Mouse (Mus musculus) kidney, postnatal 36 days (tissue): ENCODE results near the gene Mpp3.
"Not testable (repeated sequence)": the region's sequence is repeated elsewhere in the genome, so short reads cannot be mapped to it uniquely, and the experiment has no call there.

Source experiments
- DNase-seq, 2 experiments: peaks; one replicate each; pipeline ENCODE4 v3.0.0; 2021 to 2022; ENCODE audit warnings: mixed read lengths in 2 of 2

Gene Mpp3

GRCm38 (mm10) chr11:102008372-102008771 lies 19.9 kb downstream of the Mpp3 start:
- no peak for DNase-seq

GRCm38 (mm10) chr11:102006688-102007087 lies 21.6 kb downstream of the Mpp3 start:
- DNase-seq: no peak

- peak; percentile 21 to 24 for DNase-seq
Measured at GRCm38 (mm10) chr11:102006271-102006670, 22.0 kb downstream of the Mpp3 start.

- no peak for DNase-seq
Measured at GRCm38 (mm10) chr11:102004251-102004650, 24.0 kb downstream of the Mpp3 start.

GRCm38 (mm10) chr11:101999466-101999865 lies 28.8 kb downstream of the Mpp3 start:
- no peak for DNase-seq

DNA sequence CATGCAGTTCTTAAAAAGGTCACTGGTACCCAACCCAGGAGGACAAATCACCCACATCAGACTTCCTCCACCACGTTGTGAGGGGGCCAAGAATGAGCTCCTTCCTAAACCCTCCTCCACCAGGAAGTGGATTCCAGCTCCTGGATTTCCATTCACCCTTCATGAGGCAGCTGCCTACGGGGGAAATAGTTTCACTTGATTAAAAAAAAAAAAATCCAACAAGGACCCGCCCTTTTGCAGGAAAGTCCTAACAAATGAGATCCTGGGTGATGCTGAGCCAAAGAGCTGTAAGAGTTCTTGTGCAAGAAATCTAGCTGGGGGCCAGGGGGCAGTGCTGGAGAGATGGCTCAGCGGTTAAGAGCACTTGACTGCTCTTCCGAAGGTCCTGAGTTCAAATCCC lies 30.0 kb downstream of the Mpp3 start:
- DNase-seq: peak; percentile 46 to 53

DNA sequence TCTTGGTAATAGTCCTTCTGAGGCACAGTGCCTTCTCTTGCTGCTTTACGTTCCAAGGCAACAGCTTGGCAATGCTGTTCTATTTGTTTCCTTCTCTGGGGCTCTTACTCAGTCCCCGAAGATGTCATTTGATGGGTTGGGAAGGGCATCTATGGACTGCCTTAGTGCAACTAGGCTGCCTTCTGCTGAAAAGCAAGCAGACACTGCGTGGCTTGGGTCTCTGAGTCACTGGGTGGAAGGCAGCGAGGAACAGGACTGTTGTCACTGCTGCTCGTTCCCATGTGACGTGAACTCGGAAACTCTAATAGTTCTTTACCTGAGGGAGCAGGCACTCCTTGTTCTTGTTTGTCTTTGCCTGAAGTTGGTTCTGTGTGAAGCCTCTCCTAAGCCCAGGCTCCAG lies 32.3 kb downstream of the Mpp3 start:
- no peak for DNase-seq

GRCm38 (mm10) chr11:101994100-101994499 lies 34.2 kb downstream of the Mpp3 start:
- peak in 1 of 2 experiments; percentile 19 for DNase-seq

GRCm38 (mm10) chr11:101992411-101992810 lies 35.9 kb downstream of the Mpp3 start:
- no peak for DNase-seq

DNA sequence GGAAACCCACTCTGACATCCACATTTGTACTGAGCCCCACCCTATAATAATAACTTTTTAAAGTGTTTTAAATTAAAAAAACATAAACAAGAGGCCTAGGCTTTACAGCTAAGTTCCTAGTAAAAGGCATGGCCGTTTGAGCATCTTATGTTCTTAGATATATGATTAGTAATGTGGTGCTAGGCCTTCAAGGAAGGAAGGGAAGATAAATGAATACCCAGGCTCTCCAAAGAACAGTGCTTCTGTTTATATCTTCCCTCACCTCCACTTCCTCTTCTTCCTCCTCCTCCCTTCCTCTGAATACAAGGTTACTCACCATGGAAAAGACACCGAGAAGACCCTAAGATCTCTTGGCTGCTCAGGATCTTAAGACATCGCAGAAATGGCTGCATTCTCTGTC lies 36.4 kb downstream of the Mpp3 start:
- no peak for DNase-seq

- no peak for DNase-seq
Measured at GRCm38 (mm10) chr11:101990244-101990643, 38.0 kb downstream of the Mpp3 start.

DNA sequence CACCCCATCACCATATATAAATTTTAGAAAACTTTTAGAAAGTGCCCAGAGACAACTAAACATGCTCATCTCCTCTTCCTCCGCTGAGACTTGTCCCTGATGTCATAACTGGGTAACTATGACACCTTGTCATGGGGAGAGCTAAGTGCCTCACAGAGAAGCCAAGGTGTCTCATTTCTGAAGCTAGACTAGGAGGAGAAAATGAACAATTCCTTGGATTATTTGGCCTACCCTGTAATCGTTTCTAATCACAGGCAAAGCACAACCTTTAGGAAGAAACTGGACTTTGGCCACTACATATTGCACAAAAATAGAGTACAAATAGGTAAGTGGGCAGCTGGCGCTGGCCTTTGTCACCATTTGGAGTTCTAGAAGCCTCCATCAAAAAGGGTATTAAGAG lies 41.3 kb downstream of the Mpp3 start, which contains the start of gene Dusp3:
Gene Dusp3 (minus strand): TSS at position 101 of the 400 bp plus-strand sequence.
- no peak for DNase-seq

DNA sequence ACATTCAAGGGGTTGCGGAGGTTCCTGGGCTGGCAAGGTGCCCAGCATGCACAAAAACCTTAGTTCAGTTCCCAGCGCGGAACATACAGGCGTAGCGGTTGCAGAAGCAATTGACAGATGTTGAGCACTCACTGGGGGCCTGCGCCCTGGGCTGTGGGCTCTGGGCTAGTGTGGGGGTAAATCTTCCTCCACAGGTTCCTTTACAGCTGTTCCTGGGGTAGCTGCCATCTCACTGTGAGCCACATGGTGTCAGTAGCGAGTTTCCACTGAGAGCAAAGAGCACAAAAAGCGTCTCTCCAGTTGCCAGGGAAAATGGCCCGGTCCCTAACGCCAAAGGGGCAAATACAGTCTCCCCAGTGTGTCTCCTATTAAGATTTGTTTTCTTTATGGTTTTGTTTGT lies 42.3 kb downstream of the Mpp3 start:
- DNase-seq: peak; percentile 91 to 92

DNA sequence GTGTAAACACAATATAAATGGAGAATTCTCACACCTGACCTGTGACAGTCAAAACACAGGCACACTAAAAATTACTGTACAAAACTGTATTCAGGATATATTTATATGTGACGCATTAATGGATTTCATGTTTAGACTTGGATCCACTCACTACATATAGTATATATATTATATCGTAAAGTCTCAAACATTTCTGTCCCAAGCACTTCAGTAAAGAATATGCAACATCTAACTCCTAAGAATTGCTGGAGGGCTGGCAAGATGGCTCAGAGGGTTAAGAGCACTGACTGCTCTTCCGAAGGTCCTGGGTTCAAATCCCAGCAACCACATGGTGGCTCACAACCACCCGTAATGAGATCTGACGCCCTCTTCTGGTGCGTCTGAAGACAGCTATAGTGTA lies 42.8 kb downstream of the Mpp3 start:
- DNase-seq: not testable (repeated sequence)

DNA sequence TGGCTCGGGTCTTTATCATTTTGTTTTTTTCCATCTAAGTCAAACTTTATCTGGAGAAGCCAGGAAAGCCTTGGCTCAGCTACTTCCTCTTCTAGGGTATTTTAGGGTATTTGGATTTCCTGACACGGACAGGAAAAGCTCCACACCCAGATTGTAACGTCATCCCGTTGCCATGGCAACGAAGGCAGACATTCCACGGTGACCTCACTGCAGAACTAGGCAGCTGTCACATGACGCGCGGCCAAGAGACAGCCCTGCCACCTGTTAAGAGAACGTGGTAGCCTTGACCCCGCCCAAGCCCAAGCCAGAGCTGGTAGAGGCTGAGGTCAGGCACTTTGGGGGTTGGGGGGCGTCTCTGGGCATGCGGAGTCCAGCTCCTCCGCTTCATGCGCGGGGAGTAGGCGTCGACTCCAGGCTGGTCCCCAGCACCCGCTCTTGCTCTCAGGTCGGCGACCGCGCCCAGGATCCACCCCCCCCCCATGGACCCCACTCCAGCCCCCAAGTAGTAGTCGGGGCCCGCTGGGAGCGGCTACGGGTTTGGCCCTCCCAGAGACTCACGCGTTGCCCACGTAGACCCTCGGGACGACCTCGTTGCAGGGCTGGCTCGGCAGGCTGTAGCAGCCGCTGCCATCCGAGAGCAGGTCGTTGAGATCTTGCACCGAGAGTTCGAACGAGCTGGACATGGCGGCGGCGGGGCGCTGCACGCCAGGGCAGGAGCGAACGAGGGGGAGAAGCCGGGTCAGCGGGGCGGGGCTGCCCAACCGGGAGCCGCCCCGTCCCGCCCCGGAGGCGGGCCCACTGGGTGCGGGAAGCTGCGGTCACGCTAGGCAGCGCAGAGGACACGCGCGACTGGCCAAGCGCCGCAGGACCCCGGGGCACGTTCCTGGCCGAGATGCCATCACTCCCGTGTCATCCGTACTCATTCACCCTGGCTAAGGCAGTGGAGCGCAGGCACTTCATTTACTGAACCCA lies 43.9 kb downstream of the Mpp3 start, which contains the start of gene Cfap97d1:
Gene Cfap97d1 (plus strand): TSS at position 226 of the 972 bp plus-strand sequence.
- peak; percentile 97 to 98 for DNase-seq

- DNase-seq: no peak
Measured at GRCm38 (mm10) chr11:101983431-101983921, 44.8 kb downstream of the Mpp3 start.

- peak; percentile 51 to 52 for DNase-seq
Measured at GRCm38 (mm10) chr11:101982981-101983411, 45.3 kb downstream of the Mpp3 start.

- peak in 1 of 2 experiments; percentile 58 for DNase-seq
Measured at GRCm38 (mm10) chr11:101981850-101982249, 46.4 kb downstream of the Mpp3 start.

- no peak for DNase-seq
Measured at GRCm38 (mm10) chr11:101980603-101981157, 47.6 kb downstream of the Mpp3 start.

DNA sequence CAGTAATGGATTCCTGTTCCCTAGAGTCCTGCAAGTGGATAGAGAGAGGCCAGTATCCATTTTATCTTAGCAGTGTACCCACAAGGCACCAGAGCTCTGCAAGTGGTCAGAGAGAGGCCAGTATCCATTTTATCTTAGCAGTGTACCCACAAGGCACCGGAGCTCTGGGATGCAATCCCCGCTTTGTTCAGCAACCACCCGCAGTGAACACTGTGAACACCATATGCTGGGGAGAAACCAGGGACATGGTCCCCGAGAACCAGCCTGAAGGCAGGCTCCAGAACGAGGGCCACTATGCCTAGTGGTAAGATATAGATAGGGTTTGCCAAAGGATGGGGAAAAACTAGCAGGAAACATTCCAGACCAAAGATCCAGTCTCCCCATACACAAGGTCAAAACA lies 49.1 kb downstream of the Mpp3 start:
- no peak for DNase-seq

GRCm38 (mm10) chr11:101976949-101977348 lies 51.3 kb downstream of the Mpp3 start:
- no peak for DNase-seq

GRCm38 (mm10) chr11:101974923-101975322 lies 53.3 kb downstream of the Mpp3 start:
- DNase-seq: peak in 1 of 2 experiments; percentile 71

DNA sequence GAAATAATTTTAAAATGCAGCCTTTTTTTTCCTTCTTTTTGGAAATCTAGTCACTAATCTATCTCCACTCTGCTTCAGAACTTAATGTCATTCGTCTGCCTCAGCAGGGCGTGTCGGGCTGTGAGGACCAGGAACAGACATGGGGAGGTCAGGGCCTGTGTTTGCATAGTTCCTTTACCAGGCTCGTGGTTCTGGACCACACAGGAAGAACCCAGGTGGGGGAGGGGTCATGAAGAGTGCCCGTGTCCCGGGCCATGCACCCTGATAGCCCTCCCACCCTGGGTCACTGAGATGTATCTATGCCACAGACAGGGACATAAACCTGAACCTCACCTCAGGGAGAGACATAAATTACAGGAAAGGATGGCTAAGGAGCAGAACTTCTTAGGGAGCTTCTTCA lies 54.1 kb downstream of the Mpp3 start:
- DNase-seq: no peak

DNA sequence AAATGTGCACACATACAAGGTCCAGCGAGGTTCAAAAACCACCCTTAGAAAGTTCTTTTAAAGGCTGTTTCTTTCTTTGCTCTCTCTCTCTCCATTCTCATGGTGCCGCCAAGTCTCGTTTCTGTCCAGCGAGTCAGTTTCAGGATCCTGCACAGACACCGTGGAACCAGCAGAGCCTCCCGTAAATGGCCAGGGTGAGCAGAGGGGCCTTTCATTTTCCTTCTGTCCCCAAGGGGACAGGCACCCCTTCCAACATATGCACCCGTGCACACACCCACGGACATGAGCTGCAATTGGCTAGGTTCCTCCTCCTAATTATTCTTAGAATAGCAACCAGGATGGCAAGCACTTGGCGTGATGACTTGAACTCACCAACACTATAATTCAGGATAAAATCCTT lies 54.8 kb downstream of the Mpp3 start:
- DNase-seq: no peak
